8 mouse cellular contexts compared by ENCODE assay signal in genomic region chr7:100495042-100495441, GRCm38 (mm10). TPM values are rescaled to one million over a fixed set of nuclear protein-coding genes. Genes with fewer than 3 reads are reported as not detected.
DNase-seq lines count a peak whose midpoint lies in the region; ATAC-seq and TF ChIP-seq lines count a peak whose summit lies in the region.

No protein-coding gene starts in this region.

- H3K27ac ChIP-seq in lung, postnatal 0 days (ENCODE audit: low read length), result peak overlapping the region; percentile 87
- peak overlapping the region; percentile 35; the same call in 1 of the 2 replicates for H3K27ac ChIP-seq in forebrain, embryonic 16.5 days (ENCODE audit: low read length)
- H3K27ac ChIP-seq in limb, embryonic 10.5 days, result peak overlapping the region; percentile 88
- H3K27ac ChIP-seq in stomach, embryonic 14.5 days (ENCODE audit: low read length), result peak overlapping the region; percentile 79

- peak overlapping the region; percentile 1; the same call in 1 of the 2 replicates for H3K9ac ChIP-seq in lung, postnatal 0 days (replicated peaks; ENCODE audit: low read depth)
- no peak overlapping the region for H3K9ac ChIP-seq in forebrain, embryonic 16.5 days (replicated peaks; ENCODE audit: low read depth, low read length)
- H3K9ac ChIP-seq in stomach, embryonic 14.5 days (replicated peaks; ENCODE audit: low read depth, low read length), result no peak overlapping the region

- no peak for TF ChIP-seq CTCF in lung, postnatal 0 days (IDR thresholded peaks at IDR 0.05)

- H3K4me2 ChIP-seq in lung, postnatal 0 days (replicated peaks; ENCODE audit: low read depth, low read length), result peak overlapping the region; percentile 83
- H3K4me2 ChIP-seq in forebrain, embryonic 16.5 days (ENCODE audit: low read length), result no peak overlapping the region; the same call in 1 of the 2 replicates
- peak overlapping the region; percentile 89 for H3K4me2 ChIP-seq in stomach, embryonic 14.5 days (replicated peaks; ENCODE audit: low read depth, low read length)

- whole genome bisulfite sequencing in lung, postnatal 0 days, result 38% methylated on average over 8 of the region's 8 CpGs
- 46% methylated on average over 8 of the region's 8 CpGs for WGBS in forebrain, embryonic 16.5 days
- 23% methylated on average over 8 of the region's 8 CpGs for WGBS in limb, embryonic 10.5 days
- 47% methylated on average over 8 of the region's 8 CpGs for WGBS in stomach, embryonic 14.5 days

- no peaks in the 10 kb centered on the region for H3K9me3 ChIP-seq in lung, postnatal 0 days (ENCODE audit: low read length)
- H3K9me3 ChIP-seq in forebrain, embryonic 16.5 days (ENCODE audit: control insufficient read depth, low read length), result no peaks in the 10 kb centered on the region
- H3K9me3 ChIP-seq in limb, embryonic 10.5 days (replicated peaks), result no peaks in the 10 kb centered on the region
- H3K9me3 ChIP-seq in stomach, embryonic 14.5 days (ENCODE audit: control insufficient read depth, low read depth, low read length), result no peaks in the 10 kb centered on the region

- no peak for ATAC-seq in lung, postnatal 0 days
- ATAC-seq in forebrain, embryonic 16.5 days, result no peak
- ATAC-seq in stomach, embryonic 14.5 days (ENCODE audit: insufficient number of reproducible peaks, insufficient read depth, low FRiP score, low read depth), result no peak

- peaks cover 5% of the 10 kb centered on the region; the same call in 1 of the 2 replicates for H3K4me1 ChIP-seq in lung, postnatal 0 days (ENCODE audit: insufficient read depth, low read depth, low read length)
- peaks cover 19% of the 10 kb centered on the region for H3K4me1 ChIP-seq in forebrain, embryonic 16.5 days (replicated peaks; ENCODE audit: control insufficient read depth, insufficient read depth, low read length)
- H3K4me1 ChIP-seq in limb, embryonic 10.5 days, result peaks cover 59% of the 10 kb centered on the region
- H3K4me1 ChIP-seq in stomach, embryonic 14.5 days (ENCODE audit: control insufficient read depth, insufficient read depth, low read length), result peaks cover 32% of the 10 kb centered on the region

- intact Hi-C loops in gastrocnemius, postnatal 14 days (cut with DNase I; ENCODE audit: low total_unique reads), result no loop called here

- peaks cover 15% of the 10 kb centered on the region for H3K36me3 ChIP-seq in lung, postnatal 0 days (ENCODE audit: insufficient read depth, low read length)
- no peaks in the 10 kb centered on the region for H3K36me3 ChIP-seq in forebrain, embryonic 16.5 days (ENCODE audit: control insufficient read depth, insufficient read depth)
- peaks cover 39% of the 10 kb centered on the region for H3K36me3 ChIP-seq in limb, embryonic 10.5 days
- H3K36me3 ChIP-seq in stomach, embryonic 14.5 days (ENCODE audit: control insufficient read depth, insufficient read depth, low read length), result peaks cover 31% of the 10 kb centered on the region

- DNase-seq in lung, postnatal 0 days (ENCODE audit: low spot score), result peak; percentile 26
- no peak for DNase-seq in lung, postnatal 10 days
- peak; percentile 79 for DNase-seq in limb, embryonic 10.5 days (ENCODE audit: low spot score)
- DNase-seq in ovary, postnatal 36 days (ENCODE audit: low spot score), result no peak
- DNase-seq in gastrocnemius, postnatal 14 days, result no peak
- no peak for DNase-seq in MN1 (ENCODE audit: low spot score)

- no peaks in the 10 kb centered on the region for H3K27me3 ChIP-seq in lung, postnatal 0 days (replicated peaks; ENCODE audit: insufficient read depth, low read length)
- no peaks in the 10 kb centered on the region for H3K27me3 ChIP-seq in forebrain, embryonic 16.5 days (replicated peaks; ENCODE audit: control insufficient read depth, insufficient read depth, low read length)
- peaks cover 15% of the 10 kb centered on the region for H3K27me3 ChIP-seq in limb, embryonic 10.5 days (ENCODE audit: low read depth, poor library complexity, severe bottlenecking)
- no peaks in the 10 kb centered on the region for H3K27me3 ChIP-seq in stomach, embryonic 14.5 days (ENCODE audit: control insufficient read depth, insufficient read depth, low read length)

- no peak for TF ChIP-seq EP300 in lung, postnatal 0 days (IDR thresholded peaks at IDR 0.05)

- peak overlapping the region; percentile 57 for H3K4me3 ChIP-seq in lung, postnatal 0 days (ENCODE audit: low read depth, low read length)
- H3K4me3 ChIP-seq in forebrain, embryonic 16.5 days (replicated peaks; ENCODE audit: low read length), result no peak overlapping the region
- H3K4me3 ChIP-seq in limb, embryonic 10.5 days, result peak overlapping the region; percentile 36
- peak overlapping the region; percentile 52 for H3K4me3 ChIP-seq in stomach, embryonic 14.5 days (ENCODE audit: low read depth, low read length)

RNA-seq across cellular contexts. Expression of gene Ucp2, which starts 1.9 kb away (rescaled TPM):
- polyA plus RNA-seq in lung, postnatal 0 days (2015; fragmentation: Nextera tagmentation; extraction: Ambion mirVana), result 528 and 617 TPM in 2 replicates
- polyA plus RNA-seq in forebrain, embryonic 16.5 days (2015; fragmentation: Nextera tagmentation; extraction: Ambion mirVana), result 42.3 and 49.6 TPM in 2 replicates
- polyA plus RNA-seq in limb, embryonic 10.5 days (2016; fragmentation: Nextera tagmentation; extraction: Ambion mirVana), result 98.8 and 126 TPM in 2 replicates
- polyA plus RNA-seq in stomach, embryonic 14.5 days (2014; fragmentation: Nextera tagmentation; extraction: Ambion mirVana), result 208 TPM in 2 replicates
- total RNA-seq in gastrocnemius, postnatal 14 days (2021), result 100 to 1,000 TPM; 121 to 126 TPM

RNA-seq across cellular contexts. Expression of gene Dnajb13, which starts 19.7 kb away (rescaled TPM):
- 13.7 and 13.8 TPM in 2 replicates for polyA plus RNA-seq in lung, postnatal 0 days (2015; fragmentation: Nextera tagmentation; extraction: Ambion mirVana)
- 3.0 and 3.3 TPM in 2 replicates for polyA plus RNA-seq in forebrain, embryonic 16.5 days (2015; fragmentation: Nextera tagmentation; extraction: Ambion mirVana)
- polyA plus RNA-seq in limb, embryonic 10.5 days (2016; fragmentation: Nextera tagmentation; extraction: Ambion mirVana), result 0.13 and 0.24 TPM in 2 replicates
- polyA plus RNA-seq in stomach, embryonic 14.5 days (2014; fragmentation: Nextera tagmentation; extraction: Ambion mirVana), result 0.35 and 0.42 TPM in 2 replicates
- total RNA-seq in gastrocnemius, postnatal 14 days (2021), result not detected

RNA-seq across cellular contexts. Expression of gene Ucp3, which starts 22.3 kb away (rescaled TPM):
- 0.08 and 0.15 TPM in 2 replicates for polyA plus RNA-seq in lung, postnatal 0 days (2015; fragmentation: Nextera tagmentation; extraction: Ambion mirVana)
- not detected in 2 replicates for polyA plus RNA-seq in forebrain, embryonic 16.5 days (2015; fragmentation: Nextera tagmentation; extraction: Ambion mirVana)
- not detected in 2 replicates for polyA plus RNA-seq in limb, embryonic 10.5 days (2016; fragmentation: Nextera tagmentation; extraction: Ambion mirVana)
- polyA plus RNA-seq in stomach, embryonic 14.5 days (2014; fragmentation: Nextera tagmentation; extraction: Ambion mirVana), result not detected in 2 replicates
- total RNA-seq in gastrocnemius, postnatal 14 days (2021), result 100 to 1,000 TPM in 1 of 2 experiments, 10 to 100 TPM in 1; 58.1 to 197 TPM

RNA-seq across cellular contexts. Expression of gene Coa4, which starts 41.8 kb away (rescaled TPM):
- 17.0 and 18.2 TPM in 2 replicates for polyA plus RNA-seq in lung, postnatal 0 days (2015; fragmentation: Nextera tagmentation; extraction: Ambion mirVana)
- 10.1 and 12.3 TPM in 2 replicates for polyA plus RNA-seq in forebrain, embryonic 16.5 days (2015; fragmentation: Nextera tagmentation; extraction: Ambion mirVana)
- polyA plus RNA-seq in limb, embryonic 10.5 days (2016; fragmentation: Nextera tagmentation; extraction: Ambion mirVana), result 19.3 and 21.3 TPM in 2 replicates
- polyA plus RNA-seq in stomach, embryonic 14.5 days (2014; fragmentation: Nextera tagmentation; extraction: Ambion mirVana), result 23.9 and 24.3 TPM in 2 replicates
- total RNA-seq in gastrocnemius, postnatal 14 days (2021), result 10 to 100 TPM in 1 of 2 experiments, 1 to 10 TPM in 1; 9.7 to 10.9 TPM

Comparison
In these comparisons a context has a peak if more than half of its experiments do, and no peak if none do; other contexts are left out.
1. DNase-seq: peak in lung, postnatal 0 days (single experiment) and limb, embryonic 10.5 days (single experiment); none in lung, postnatal 10 days (single experiment), ovary, postnatal 36 days (single experiment), gastrocnemius, postnatal 14 days (single experiment) and MN1 (single experiment).
2. H3K27ac ChIP-seq: peak in every context shown above with its lines; median percentile 88 in limb, embryonic 10.5 days; 87 in lung, postnatal 0 days; 79 in stomach, embryonic 14.5 days; 35 in forebrain, embryonic 16.5 days.